Mouse (Mus musculus) heart, embryonic 15.5 days (tissue): ENCODE data around the gene Stard13. TPM values are rescaled to one million over a fixed set of nuclear protein-coding genes. Genes with fewer than 3 reads are reported as not detected.

Experiments used
- ATAC-seq: fragments of 200-750 bp; cut with Nextera tagmentation; replicated peaks from 2 replicates; pipeline ENCODE4 v1.8.0; 2017; ENCODE audit warnings: low read depth, moderate TSS enrichment; ENCODE audit not compliant: insufficient number of reproducible peaks, insufficient read depth, low FRiP score
- H3K27ac ChIP-seq: fragments of 300-500 bp; sonication (generic); 2 replicates; pipeline ENCODE4 v1.5.1; 2015; ENCODE audit warnings: mild to moderate bottlenecking, inconsistent platforms
- H3K27me3 ChIP-seq: fragments of 300-500 bp; sonication (generic); 2 replicates; pipeline ENCODE4 v1.6.1; 2015; ENCODE audit warnings: inconsistent platforms
- H3K36me3 ChIP-seq: fragments of 300-500 bp; sonication (generic); 2 replicates; pipeline ENCODE4 v1.6.1; 2015; ENCODE audit warnings: mild to moderate bottlenecking, inconsistent platforms
- H3K4me1 ChIP-seq: fragments of 300-500 bp; sonication (generic); replicated peaks from 2 replicates; pipeline ENCODE4 v1.6.1; 2015; ENCODE audit warnings: inconsistent platforms
- H3K4me2 ChIP-seq: fragments of 300-500 bp; sonication (generic); 2 replicates; pipeline ENCODE4 v1.6.1; 2015; ENCODE audit warnings: inconsistent platforms, mild to moderate bottlenecking, moderate library complexity
- H3K4me3 ChIP-seq: fragments of 300-500 bp; sonication (generic); 2 replicates; pipeline ENCODE4 v1.5.1; 2015; ENCODE audit warnings: mild to moderate bottlenecking, inconsistent platforms
- H3K9ac ChIP-seq: fragments of 300-500 bp; sonication (generic); 2 replicates; pipeline ENCODE4 v1.6.1; 2015; ENCODE audit warnings: mild to moderate bottlenecking, inconsistent platforms
- H3K9me3 ChIP-seq: fragments of 300-500 bp; sonication (generic); replicated peaks from 2 replicates; pipeline ENCODE4 v1.6.1; 2016; ENCODE audit warnings: inconsistent platforms
- WGBS: fragments of 180-500 bp; shearing (Covaris S2); methylation state at CpG from one replicate; pipeline ENCODE4 v1.1.7; 2015; ENCODE audit warnings: mixed read lengths; 5-methylcytosine and 5-hydroxymethylcytosine counted together
- polyA plus RNA-seq: library from polyadenylated mRNA; unstranded; fragments of >200 nt; fragmentation: Nextera tagmentation; extraction: Ambion mirVana; gene quantifications from 2 replicates; pipeline ENCODE4 v1.2.1, GENCODE M21; 2015

The Stard13 gene
- polyA plus RNA-seq, 1 experiment from 2014 or later = 3.9 TPM

DNA sequence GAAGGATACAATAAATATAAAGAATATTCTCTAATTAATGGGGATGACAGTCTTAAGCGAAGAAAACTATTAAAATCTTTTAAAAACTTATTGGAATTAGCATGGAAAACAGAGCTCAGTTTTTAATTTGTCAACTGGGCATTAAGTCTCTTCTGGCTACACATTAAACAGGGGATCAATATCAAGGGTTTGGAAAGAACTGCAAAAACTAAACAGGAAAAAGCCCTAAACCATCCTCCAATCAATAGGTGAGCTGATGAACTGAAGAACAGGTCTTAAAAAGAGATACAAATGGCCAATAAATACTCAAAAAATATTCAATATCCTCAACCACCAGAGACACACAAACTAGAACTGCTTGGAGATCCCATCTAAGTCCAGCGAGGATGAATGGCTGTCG lies 56.5 kb downstream of the Stard13 start:
- ATAC-seq = no peak
- WGBS = 81% methylated on average over 3 of the region's 3 CpGs
- Histone ChIP-seq H3K27ac (no peak overlapping the region), H3K4me3 (no peak overlapping the region), H3K9ac (no peak overlapping the region), H3K4me2 (no peak overlapping the region), H3K27me3 (no peaks in the 10 kb centered on the region), H3K36me3 (no peaks in the 10 kb centered on the region), H3K4me1 (peaks cover 15% of the 10 kb centered on the region), H3K9me3 (no peaks in the 10 kb centered on the region)

DNA sequence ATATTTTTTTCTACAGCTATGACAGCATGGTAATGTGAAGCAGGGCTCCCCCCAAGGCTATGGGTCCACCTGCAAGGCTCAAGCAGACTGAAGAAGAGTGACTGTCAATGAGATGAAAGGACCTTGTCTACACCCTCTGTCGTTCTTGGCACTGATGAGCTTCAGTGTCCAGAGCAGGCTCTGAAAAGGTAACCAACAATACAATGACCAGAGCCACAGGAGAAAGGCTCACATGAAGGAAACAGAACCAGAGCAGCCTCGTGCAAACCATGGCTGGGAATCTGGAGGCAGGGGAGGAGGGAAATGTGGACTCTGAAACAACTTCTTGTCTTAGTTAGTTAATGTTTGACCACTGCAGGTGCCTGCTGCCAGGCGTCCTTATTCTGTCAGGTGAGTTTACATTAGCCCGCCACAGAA lies 57.7 kb downstream of the Stard13 start:
- H3K4me1 ChIP-seq = peaks cover 15% of the 10 kb centered on the region
- no peaks in the 10 kb centered on the region for H3K36me3 ChIP-seq
- no peak overlapping the region for H3K9ac ChIP-seq
- no peak overlapping the region for H3K4me3 ChIP-seq
- ATAC-seq = no peak
- H3K27ac ChIP-seq = no peak overlapping the region
- H3K4me2 ChIP-seq = no peak overlapping the region
- H3K9me3 ChIP-seq = no peaks in the 10 kb centered on the region
- WGBS = 64% methylated on average over 4 of the region's 4 CpGs
- H3K27me3 ChIP-seq = no peaks in the 10 kb centered on the region

DNA sequence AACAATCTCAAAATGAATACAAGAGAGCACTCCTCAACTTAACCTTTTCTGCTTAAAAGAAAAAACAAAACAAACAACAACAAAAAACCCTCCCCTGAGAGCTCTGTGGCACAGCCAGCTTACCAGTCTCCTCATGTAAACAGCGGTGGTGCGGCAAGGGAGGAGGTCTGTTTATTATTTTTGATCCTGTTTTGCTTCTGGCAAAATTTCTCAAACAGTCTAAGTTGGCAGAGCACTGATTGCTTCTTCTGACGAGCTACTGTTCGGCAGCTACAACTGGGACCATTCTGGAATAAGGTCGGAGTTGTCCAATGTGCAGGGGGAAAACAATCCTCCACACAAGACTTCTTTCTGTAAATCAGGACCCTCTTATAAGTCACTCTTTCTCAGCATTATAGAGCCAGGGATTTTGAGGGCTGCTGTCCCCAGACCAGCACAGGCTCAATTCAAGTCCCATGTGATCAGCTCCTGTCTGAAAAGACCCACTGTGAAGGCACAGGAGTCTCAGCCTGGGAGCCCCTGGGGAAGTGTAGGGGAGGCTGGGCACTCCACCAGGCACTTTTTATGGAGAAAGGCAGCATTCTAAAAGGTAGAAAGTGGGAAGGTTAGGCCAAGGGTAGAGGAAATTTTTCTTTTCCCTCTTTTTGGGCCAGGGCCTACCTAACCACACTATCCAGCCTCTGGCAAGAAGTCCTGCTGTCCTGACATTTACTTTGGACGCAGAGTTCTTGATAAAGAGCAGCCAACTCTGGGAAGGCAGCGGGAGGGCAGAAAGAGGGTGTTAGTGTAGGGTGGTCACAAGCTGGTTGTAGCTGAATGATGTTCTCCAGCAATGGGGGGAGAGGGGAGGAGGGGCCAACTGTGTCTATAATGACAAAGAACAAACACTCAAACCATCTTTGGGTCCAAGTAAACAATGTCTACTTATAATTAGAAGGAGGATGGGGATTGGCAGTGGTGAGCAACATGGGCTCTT lies 58.9 kb downstream of the Stard13 start:
- no peak overlapping the region for H3K4me3 ChIP-seq
- H3K4me1 ChIP-seq = peaks cover 15% of the 10 kb centered on the region
- no peaks in the 10 kb centered on the region for H3K36me3 ChIP-seq
- no peak overlapping the region for H3K4me2 ChIP-seq
- no peak overlapping the region for H3K9ac ChIP-seq
- ATAC-seq = no peak; the same call in 1 of the 2 replicates
- H3K9me3 ChIP-seq = no peaks in the 10 kb centered on the region
- H3K27ac ChIP-seq = peak overlapping the region; percentile 45
- no peaks in the 10 kb centered on the region for H3K27me3 ChIP-seq
- WGBS = 57% methylated on average over 7 of the region's 7 CpGs

DNA sequence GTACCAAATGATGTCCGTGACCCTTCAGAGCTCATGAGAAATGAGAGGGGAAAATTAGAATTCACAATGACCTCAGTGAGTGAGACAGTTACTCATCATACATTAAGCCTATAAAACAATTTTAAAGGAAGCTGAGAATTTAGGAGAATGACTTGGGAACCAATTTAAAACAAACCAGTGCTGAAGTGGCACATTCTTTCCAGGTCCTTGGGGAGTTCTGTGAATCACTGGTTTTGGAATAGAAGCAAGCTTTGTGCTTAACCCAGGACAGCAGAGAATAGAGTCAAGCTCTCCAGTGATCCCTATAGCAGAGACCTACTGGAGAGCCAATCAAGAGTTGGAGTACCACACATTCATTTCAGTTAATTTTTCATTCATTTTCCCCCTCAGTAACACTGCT lies 59.9 kb downstream of the Stard13 start:
- ATAC-seq = no peak
- no peak overlapping the region for H3K27ac ChIP-seq
- 69% methylated on average over 1 of the region's 1 CpGs for WGBS
- no peaks in the 10 kb centered on the region for H3K27me3 ChIP-seq
- H3K4me1 ChIP-seq = peaks cover 15% of the 10 kb centered on the region
- H3K9ac ChIP-seq = no peak overlapping the region
- no peak overlapping the region for H3K4me3 ChIP-seq
- H3K4me2 ChIP-seq = no peak overlapping the region
- H3K9me3 ChIP-seq = no peaks in the 10 kb centered on the region
- H3K36me3 ChIP-seq = no peaks in the 10 kb centered on the region

DNA sequence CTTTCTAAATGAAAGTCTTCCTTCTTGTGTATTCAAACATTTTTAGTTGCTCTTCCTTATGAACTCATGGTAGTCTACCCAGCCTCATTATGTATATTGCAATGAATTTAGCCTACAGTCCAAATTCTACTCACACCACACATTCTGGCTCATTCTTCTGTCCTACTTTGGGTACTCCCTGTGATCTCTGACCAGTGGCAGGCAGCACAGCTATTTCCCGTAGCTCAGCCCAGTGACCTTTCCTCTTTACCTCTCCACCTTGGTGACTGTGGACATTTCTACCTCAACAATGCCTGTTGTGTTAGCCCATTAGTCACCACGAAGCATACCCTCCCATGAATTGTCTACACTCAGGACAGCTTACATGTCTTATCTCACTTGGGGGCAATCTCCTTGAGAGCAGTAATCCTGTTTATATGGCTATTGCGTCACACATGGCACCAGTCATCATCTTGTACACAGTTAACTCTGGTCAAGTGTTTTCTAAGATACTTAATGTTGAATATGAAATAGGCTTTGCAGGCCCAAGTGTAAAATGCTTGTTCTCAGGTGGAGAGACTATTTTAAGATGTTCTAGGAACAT lies 63.4 kb downstream of the Stard13 start:
- H3K4me2 ChIP-seq = no peak overlapping the region
- H3K27me3 ChIP-seq = no peaks in the 10 kb centered on the region
- no peak overlapping the region for H3K4me3 ChIP-seq
- H3K4me1 ChIP-seq = peaks cover 20% of the 10 kb centered on the region
- 72% methylated on average over 3 of the region's 3 CpGs for WGBS
- no peak overlapping the region for H3K27ac ChIP-seq
- H3K9me3 ChIP-seq = no peaks in the 10 kb centered on the region
- H3K36me3 ChIP-seq = no peaks in the 10 kb centered on the region
- no peak for ATAC-seq
- no peak overlapping the region for H3K9ac ChIP-seq

DNA sequence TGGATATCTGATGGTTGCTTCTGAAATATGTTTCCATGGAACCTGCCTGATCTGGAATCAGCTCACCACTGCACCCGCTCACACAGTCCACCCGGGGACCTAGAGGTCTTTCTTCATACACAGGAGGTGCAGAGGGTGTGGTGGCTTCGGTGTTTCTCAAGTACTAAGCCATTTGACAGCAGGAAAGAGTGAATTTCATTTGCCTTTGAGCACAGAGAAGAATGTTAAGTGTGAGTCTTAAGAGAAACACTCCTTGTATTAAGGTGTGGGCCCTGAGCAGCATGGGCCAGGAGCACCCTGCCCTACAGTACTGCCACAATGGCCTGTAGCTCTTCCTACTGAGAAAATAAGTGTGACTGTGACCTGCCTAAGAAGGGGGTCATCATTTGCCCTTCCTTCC lies 65.4 kb downstream of the Stard13 start:
- H3K36me3 ChIP-seq = no peaks in the 10 kb centered on the region
- WGBS = 86% methylated on average over 3 of the region's 3 CpGs
- H3K4me1 ChIP-seq = peaks cover 11% of the 10 kb centered on the region
- no peak overlapping the region for H3K9ac ChIP-seq
- no peak overlapping the region for H3K4me3 ChIP-seq
- H3K27me3 ChIP-seq = no peaks in the 10 kb centered on the region
- H3K4me2 ChIP-seq = no peak overlapping the region
- no peak for ATAC-seq
- H3K9me3 ChIP-seq = no peaks in the 10 kb centered on the region
- H3K27ac ChIP-seq = no peak overlapping the region

DNA sequence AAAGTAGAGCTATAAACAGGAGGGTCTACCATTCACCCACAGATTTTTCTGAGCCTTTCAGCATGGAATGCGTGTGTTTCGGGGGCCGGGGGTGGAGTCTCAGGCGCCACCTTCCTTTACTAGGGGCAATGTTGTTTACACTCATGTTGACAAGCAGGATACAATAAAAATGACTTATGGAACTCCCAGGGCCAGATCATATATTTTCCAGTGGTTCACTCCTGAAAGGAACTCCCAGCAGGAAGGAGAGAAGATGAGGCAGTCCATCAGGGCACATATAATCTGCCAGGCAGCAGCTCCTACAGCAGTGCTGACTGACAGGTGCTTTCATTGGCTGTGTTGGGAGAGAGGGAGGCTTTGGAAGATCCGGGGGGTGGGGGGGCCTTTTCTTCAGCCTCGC lies 66.0 kb downstream of the Stard13 start:
- Histone ChIP-seq H3K4me2 (no peak overlapping the region), H3K27me3 (no peaks in the 10 kb centered on the region), H3K36me3 (no peaks in the 10 kb centered on the region), H3K4me1 (peaks cover 11% of the 10 kb centered on the region), H3K9me3 (no peaks in the 10 kb centered on the region), H3K27ac (no peak overlapping the region), H3K4me3 (no peak overlapping the region), H3K9ac (no peak overlapping the region)
- ATAC-seq = no peak
- WGBS = 80% methylated on average over 6 of the region's 6 CpGs

DNA sequence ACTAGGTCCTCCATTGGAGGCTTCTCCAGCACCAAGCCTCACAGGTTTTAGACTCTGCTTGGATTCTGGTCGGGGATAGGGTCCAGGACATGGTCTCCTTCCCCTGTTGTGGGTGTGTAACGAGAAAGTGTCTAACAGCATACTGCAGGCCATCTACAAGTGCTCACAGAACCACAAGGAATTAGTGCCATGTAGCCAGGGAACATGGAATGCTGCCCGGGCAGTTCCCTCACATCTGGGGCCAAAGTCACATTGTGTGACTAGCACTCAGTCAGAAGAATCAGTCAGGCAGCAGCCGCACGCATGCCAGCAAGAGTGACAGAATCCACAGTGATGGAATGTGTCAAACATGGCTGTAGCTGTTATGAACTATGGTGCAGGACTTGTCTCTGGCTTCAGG lies 67.4 kb downstream of the Stard13 start:
- H3K4me2 ChIP-seq = no peak overlapping the region
- H3K9ac ChIP-seq = no peak overlapping the region
- no peaks in the 10 kb centered on the region for H3K27me3 ChIP-seq
- peak overlapping the region; percentile 17 for H3K27ac ChIP-seq
- H3K4me3 ChIP-seq = no peak overlapping the region
- H3K4me1 ChIP-seq = peaks cover 11% of the 10 kb centered on the region
- peak; percentile 58; the same call in 1 of the 2 replicates for ATAC-seq
- no peaks in the 10 kb centered on the region for H3K9me3 ChIP-seq
- H3K36me3 ChIP-seq = no peaks in the 10 kb centered on the region
- WGBS = 45% methylated on average over 5 of the region's 5 CpGs

DNA sequence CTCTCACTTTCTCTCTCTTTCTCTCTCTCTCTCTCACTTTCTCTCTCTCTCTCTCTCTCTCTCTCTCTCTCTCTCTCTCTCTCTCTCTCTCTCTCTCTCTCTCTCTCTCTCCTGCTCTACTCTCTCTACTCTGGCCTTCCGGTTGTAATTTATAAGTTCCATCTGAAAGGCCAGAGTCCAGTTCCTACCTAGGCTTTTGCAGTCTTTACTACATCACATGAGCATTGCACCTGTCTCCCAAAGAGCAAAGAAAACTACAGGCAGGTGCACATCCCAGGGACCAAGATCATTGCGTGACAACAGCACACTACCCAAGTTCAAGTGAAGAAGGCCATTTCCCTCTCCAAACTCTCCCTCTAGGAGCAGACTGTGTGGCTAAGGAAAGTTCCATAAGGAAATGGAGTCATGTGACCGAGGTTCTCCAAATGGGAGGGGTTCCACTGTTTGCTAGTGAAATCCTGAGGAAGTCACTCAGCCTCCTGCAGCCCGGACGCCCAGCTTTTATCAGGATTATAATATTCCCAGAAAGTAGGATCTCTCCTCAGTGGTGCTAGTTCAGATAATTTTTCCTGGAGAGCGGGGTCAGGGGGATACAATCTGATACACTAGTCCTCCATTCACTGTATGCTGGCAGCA lies 68.1 kb downstream of the Stard13 start:
- WGBS = 74% methylated on average over 6 of the region's 6 CpGs
- H3K4me1 ChIP-seq = peaks cover 11% of the 10 kb centered on the region
- H3K9ac ChIP-seq = no peak overlapping the region
- H3K9me3 ChIP-seq = no peaks in the 10 kb centered on the region
- H3K4me2 ChIP-seq = no peak overlapping the region
- no peaks in the 10 kb centered on the region for H3K36me3 ChIP-seq
- H3K4me3 ChIP-seq = no peak overlapping the region
- ATAC-seq = no peak
- no peaks in the 10 kb centered on the region for H3K27me3 ChIP-seq
- peak overlapping the region; percentile 17 for H3K27ac ChIP-seq

DNA sequence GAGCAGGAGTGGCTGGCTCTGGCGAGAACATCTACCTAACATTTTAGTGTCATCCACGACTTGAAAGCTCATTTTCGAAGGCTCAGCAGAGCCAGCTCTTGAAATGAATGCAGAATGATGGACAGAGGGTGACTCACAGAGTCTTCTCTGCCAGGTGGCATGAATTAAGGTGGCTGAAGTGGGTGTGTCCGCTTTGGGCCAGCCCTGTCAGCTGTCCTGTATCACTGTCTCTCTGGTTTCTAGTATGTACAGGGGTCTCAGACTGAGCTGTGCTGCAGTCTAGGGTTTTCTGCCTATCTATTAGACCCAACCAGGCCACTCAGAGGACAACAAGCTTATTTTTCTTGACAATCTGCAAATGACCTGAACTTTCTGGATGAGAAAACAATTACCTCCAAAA lies 68.8 kb downstream of the Stard13 start:
- H3K4me3 ChIP-seq = no peak overlapping the region
- peaks cover 11% of the 10 kb centered on the region for H3K4me1 ChIP-seq
- H3K4me2 ChIP-seq = no peak overlapping the region
- no peaks in the 10 kb centered on the region for H3K36me3 ChIP-seq
- H3K9me3 ChIP-seq = no peaks in the 10 kb centered on the region
- no peak overlapping the region for H3K27ac ChIP-seq
- no peak for ATAC-seq
- H3K27me3 ChIP-seq = no peaks in the 10 kb centered on the region
- 69% methylated on average over 4 of the region's 4 CpGs for WGBS
- no peak overlapping the region for H3K9ac ChIP-seq

DNA sequence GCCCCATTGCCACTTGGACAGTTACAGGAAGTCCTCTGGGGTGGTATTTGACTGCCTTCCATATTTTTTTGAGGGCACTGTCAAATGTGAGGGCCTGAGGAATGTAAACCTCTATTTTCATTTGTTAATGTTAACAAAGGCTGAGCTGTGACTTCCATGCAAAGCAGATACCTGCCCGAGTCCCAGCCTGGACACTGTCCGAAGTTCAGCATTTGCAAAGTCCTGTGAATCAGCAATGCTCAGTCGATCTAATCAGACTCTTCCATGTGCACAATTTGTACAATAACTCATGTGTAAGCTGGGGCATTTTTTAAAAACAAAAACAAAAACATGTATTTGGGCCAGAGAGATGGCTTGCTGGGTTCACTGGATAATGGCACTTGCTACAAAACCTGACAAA lies 71.0 kb downstream of the Stard13 start:
- Histone ChIP-seq H3K4me3 (no peak overlapping the region), H3K9me3 (no peaks in the 10 kb centered on the region), H3K4me1 (peaks cover 11% of the 10 kb centered on the region), H3K27ac (no peak overlapping the region), H3K9ac (no peak overlapping the region), H3K27me3 (no peaks in the 10 kb centered on the region), H3K4me2 (no peak overlapping the region), H3K36me3 (no peaks in the 10 kb centered on the region)
- no peak for ATAC-seq
- WGBS = 92% methylated on average over 3 of the region's 3 CpGs
